Mouse (Mus musculus) ES-CJ7 (cell line): ENCODE data around the gene Tpcn1.

Experiments used
- DNase-seq: peaks from one replicate; pipeline ENCODE4 v3.0.0; 2011; ENCODE audit warnings: low read depth, low spot score

Gene Tpcn1

DNA sequence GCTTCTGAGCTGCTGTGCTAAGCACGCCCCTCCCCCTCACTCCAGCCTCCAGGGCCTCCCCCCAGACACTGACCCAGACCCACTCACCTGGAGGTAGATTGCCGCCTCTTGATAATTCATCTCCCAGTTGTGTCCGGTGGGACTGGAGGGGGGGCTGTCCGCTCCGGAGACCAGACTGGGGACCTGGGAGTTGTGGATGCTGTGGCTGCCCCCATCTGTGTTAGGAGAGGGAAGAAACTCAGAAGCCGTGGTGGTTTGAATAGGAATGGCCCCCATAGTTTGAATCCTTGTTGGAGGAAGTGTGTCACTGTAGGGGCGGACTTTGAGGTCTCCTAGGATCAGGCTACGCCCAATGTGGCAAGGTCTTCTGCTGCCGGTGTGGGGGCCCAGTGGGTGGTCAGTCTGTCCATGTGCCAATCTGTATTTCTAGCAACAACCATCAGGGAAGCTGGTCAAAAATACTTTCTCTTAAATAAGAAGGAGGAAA lies 28.3 kb downstream of the Tpcn1 start:
- no peak for DNase-seq

DNA sequence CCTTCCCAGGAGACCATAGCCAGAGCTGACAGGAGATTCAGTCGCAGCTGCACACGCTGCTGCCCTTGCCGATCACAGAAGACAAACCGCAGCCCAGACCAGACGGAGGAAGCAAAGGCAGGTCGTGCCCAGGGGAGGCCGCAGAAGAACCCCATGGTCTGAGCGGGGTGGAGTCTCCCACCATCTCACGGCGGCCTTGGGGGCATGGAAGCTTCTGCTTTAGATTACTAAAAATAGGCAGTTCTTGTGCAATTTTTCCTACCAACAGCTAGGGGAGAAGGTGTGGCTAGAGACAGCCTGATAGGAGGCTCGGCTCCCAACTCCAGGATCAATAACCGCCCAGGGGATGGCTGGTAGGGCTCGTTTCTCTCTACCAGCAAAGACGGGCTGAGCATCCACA lies 29.7 kb downstream of the Tpcn1 start:
- no peak for DNase-seq

- DNase-seq: no peak
Observed at GRCm38 (mm10) chr5:120558041-120558440, 30.4 kb downstream of the Tpcn1 start.

DNA sequence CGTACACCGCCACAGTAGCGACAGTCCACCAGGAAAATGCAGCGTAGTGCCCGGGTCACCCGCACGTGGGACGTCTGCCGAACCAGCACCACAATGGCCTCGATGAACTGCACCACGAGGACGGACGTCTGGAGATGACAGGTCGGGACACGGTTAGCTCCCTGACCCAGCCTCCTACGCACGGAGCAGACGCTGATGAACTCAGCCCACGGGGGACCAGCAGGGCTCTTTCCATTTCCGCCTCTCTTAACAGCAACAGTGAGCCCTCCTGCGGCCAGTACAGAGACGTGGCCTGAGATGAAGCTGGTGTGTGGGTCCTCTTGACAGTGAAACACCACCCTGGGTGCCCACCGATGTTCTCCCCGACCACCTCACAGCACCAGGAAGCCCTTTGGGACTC lies 32.6 kb downstream of the Tpcn1 start:
- no peak for DNase-seq

DNA sequence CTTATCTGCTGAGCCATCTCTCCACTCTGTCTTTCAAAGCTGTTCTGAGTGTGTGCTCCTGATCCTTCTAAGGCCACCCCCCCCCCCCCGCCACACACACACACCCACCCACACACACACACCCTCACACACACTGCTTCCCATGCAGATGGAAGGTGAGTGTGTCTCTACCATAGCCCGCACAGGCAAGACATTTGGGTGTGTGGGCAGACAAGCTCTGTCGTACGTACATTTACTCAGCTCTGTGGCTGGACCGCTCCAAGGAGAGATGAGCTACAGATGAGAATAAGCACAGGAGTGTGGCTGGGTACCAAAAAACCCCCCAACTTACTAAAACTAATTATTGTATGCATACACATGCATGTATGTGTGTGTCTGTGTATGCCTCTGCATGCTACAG lies 37.8 kb downstream of the Tpcn1 start:
- no peak for DNase-seq

GRCm38 (mm10) chr5:120550137-120550536 lies 38.3 kb downstream of the Tpcn1 start:
- DNase-seq: no peak

- DNase-seq: no peak
Observed at GRCm38 (mm10) chr5:120548236-120548850, 40.1 kb downstream of the Tpcn1 start.

DNA sequence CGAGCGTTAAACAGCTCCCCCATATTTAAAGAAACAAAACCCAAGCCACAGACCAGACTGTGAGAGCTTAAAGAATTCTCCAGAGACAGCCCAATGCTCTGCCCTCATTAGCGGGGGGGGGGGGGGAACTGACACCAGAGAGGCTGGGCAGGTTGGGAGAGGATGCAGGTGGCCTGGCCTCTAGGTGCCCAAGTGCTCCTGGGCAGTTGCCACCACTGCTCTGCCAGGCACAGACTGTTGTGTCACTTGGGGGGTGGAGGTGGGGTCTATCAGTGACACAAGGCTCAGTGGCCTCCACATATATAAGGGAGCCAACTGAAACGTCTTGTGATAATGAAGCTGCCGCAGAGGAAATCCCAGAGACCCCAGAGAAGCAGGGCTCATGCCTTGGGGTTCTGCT lies 51.8 kb downstream of the Tpcn1 start:
- DNase-seq: no peak

DNA sequence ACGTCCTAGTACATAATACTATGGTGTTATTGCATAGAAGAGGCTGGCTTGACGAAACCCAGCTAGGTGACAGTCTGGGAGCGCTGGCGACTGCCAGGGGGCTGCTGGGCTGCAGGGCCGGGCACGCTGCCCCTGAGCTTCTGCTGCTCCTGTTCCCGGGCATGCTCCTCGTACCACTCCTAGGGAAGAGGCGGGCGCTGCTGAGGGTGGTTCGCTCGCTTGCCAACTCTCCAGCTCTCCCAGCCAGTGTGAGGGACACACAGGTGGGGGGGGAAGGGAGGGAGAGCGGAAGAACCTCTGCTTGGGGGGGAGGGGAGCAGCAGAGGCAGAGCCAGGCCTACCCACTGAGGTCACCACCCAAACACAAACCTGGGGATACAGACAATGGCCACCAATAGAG lies 52.4 kb downstream of the Tpcn1 start:
- DNase-seq: no peak

DNA sequence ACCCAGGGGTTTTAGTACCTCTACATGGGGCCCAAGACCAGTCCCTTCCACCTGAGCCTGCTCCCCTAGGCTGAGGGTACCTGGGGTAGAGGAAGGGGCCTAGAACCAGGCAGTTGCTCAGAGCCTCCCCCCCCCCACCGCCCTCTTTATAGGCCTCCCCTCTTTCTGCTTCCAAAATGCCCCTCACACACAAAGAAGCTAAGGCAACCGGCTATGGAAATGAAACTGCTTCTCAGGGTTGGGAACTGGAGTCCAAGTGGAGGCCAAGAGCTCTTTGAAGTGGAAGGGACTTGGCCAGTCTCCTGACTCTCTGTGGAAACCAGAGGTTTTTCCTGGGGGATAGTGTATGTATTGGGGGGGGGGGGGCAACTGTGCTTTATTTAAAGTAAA lies 53.8 kb downstream of the Tpcn1 start:
- DNase-seq: no peak

GRCm38 (mm10) chr5:120534071-120534685 lies 54.3 kb downstream of the Tpcn1 start:
- DNase-seq: no peak

DNA sequence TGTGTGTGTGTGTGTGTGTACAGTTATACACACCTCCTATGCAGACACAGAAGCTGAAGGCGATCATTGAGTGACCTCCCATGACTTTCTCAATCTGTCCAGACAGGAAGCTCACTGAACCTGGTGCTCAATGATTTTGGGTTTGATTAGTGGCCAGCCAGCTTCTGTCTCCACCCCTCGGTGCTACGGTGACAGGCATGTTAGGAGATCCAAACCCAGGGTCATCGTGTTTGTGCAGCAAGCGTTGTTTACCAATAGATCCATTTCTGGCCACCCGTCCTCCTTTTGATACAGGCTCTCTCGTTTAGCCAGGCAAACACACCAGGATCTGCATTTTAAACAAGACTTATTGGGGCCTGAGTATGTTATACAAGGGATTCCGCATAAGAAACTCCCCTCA lies 56.8 kb downstream of the Tpcn1 start:
- DNase-seq: no peak

GRCm38 (mm10) chr5:120527296-120527964 lies 61.0 kb downstream of the Tpcn1 start:
- no peak for DNase-seq

- no peak for DNase-seq
Observed at GRCm38 (mm10) chr5:120526311-120526710, 62.2 kb downstream of the Tpcn1 start.

- peak; percentile 57 for DNase-seq
Observed at GRCm38 (mm10) chr5:120525737-120526136, 62.7 kb downstream of the Tpcn1 start.

DNA sequence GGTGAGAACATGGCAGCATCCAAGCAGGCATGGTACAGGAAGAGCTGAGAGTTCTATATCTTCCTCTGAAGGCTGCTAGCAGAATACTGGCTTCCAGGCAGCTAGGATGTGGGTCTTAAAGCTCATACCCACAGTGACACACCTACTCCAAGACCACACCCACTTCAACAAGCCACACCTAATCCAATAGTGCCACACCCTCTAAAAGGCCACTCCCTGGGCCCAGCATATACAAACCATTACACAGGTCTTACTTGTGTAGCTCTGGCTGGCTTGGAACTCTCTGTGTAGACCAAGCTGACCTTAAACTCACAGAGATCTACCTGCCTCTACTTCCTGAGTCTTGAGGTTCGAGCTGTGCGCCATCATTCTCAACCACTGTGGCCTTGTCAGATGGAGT lies 63.7 kb downstream of the Tpcn1 start:
- DNase-seq: no peak

DNA sequence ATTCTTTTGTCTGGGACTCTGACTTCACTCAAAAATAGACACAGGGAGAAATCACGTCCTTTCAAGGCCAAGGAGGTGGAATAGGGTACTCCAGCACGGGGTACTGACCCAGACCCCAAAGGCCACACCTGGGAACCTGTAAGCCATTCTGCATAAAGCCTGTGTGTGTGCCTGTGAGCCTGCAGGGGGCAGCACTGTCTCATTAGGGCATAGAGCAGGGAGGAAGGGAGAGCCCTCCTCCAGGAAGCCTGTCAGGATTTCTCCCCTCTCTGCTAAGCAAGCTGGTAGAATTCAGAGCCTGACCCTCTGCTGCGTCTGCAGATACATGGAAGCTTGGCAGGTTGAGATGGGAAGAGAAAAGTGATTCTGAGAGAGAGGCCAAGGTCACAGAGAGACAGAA lies 65.8 kb downstream of the Tpcn1 start:
- DNase-seq: peak; percentile 79

DNA sequence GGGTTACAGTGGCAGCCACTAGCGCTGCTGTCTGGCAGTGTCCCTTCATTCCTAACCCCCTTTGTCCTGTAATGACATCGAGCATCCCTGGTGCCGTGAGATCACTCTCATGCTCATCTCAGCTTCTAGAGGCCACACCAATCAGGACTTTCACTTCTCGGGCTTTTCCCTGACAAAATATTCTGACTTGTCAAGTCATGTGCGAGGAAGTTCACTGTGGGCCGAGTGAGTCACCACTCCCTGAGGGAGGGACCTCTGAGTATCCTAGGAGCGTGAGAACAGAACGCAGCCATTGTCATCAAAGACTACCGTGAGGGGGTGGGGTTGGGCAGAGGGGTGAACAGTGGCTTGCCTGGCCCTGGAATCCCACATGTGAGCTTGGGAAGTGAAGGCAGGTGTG lies 70.9 kb downstream of the Tpcn1 start:
- peak; percentile 70 for DNase-seq

GRCm38 (mm10) chr5:120516221-120516984 lies 72.1 kb downstream of the Tpcn1 start:
- no peak for DNase-seq

GRCm38 (mm10) chr5:120515451-120515850 lies 73.0 kb downstream of the Tpcn1 start:
- no peak for DNase-seq

GRCm38 (mm10) chr5:120514754-120515153 lies 73.7 kb downstream of the Tpcn1 start:
- DNase-seq: no peak

DNA sequence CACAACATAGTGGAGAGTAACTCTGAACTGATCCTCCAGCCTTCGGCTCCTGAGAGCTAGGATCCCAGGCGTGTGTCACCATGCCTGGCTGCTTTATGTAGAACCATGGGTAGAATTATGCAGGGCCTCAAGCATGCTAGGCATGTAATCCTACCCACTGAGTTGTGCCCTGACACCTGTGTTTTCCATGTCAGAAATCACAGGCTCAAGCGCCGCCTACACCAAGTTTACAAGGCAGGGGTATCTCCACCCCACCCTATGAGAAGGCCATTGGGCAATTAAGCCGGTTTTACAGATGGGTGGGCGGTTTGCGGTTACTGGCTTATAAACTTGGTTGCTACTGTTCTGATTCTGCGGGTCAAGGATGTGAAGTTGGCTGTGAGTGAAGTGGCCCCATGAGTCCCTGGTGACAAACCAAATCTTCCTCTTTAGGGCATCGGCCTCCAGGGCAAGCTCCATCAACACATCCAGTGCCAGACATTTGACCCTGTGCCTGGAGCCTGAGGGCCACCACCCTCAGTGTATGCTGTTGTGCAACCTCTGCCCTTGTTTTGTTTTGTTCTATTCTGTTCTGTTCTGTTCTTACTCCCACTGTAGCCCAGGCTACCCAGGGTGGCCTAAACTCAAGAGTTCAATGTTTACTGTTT lies 74.3 kb downstream of the Tpcn1 start:
- no peak for DNase-seq
